Mouse (Mus musculus) megakaryocyte, embryonic 14.5 days (primary cell): Measurements from ENCODE around the gene Gm9803.

Experiments used
- FLI1 ChIP-seq: IDR thresholded peaks from 2 replicates; pipeline ENCODE4 v1.6.1; 2012; ENCODE audit warnings: low read length, inconsistent platforms, mixed read lengths
- GATA1 ChIP-seq: IDR thresholded peaks from 3 replicates; pipeline ENCODE4 v1.6.1; 2012; ENCODE audit warnings: mixed read lengths, low read length, inconsistent platforms, borderline replicate concordance

GRCm38 (mm10) chr10:43519977-43520376, 3.9 kb upstream of the Gm9803 start:
- TF ChIP-seq FLI1 (no peak), GATA1 (no peak)
